In genomic region chr4:117645859-117646258, GRCm38 (mm10) we compare ENCODE assay signal across 10 mouse cellular contexts. TPM values are rescaled to one million over a fixed set of nuclear protein-coding genes. Genes with fewer than 3 reads are reported as not detected.
DNase-seq lines count a peak whose midpoint lies in the region; ATAC-seq and TF ChIP-seq lines count a peak whose summit lies in the region.
"Had no signal": no experiment of that assay in that cellular context is flagged by ENCODE, and none has a peak within 500 bp of the region (broad histone marks: within the 10 kb centered on the region; RNA-seq: fewer than 3 reads in every experiment).

No protein-coding gene starts in this region.

- H3K9me3 ChIP-seq in hindbrain, embryonic 14.5 days (ENCODE audit: control insufficient read depth, low read length): no peaks in the 10 kb centered on the region
- no peaks in the 10 kb centered on the region for H3K9me3 ChIP-seq in midbrain, embryonic 15.5 days

- no peak for TF ChIP-seq CTCF in cerebellum, adult 2 months (IDR thresholded peaks at IDR 0.05; ENCODE audit: borderline replicate concordance, insufficient read depth, low read depth, low read length)

- 0 out of 2 replicates have a peak, but pooled peaks cover 3% of the 10 kb centered on the region for H3K36me3 ChIP-seq in hindbrain, embryonic 14.5 days (replicated peaks; ENCODE audit: control insufficient read depth, insufficient read depth)
- H3K36me3 ChIP-seq in midbrain, embryonic 15.5 days (replicated peaks): no peaks in the 10 kb centered on the region

- peak overlapping the region; percentile 39 for H3K4me3 ChIP-seq in cerebellum, adult 2 months (replicated peaks; ENCODE audit: insufficient read depth, low read depth, low read length)
- H3K4me3 ChIP-seq in hindbrain, embryonic 14.5 days (replicated peaks; ENCODE audit: low read length): no peak overlapping the region
- H3K4me3 ChIP-seq in midbrain, embryonic 15.5 days: no peak overlapping the region

- H3K4me2 ChIP-seq in hindbrain, embryonic 14.5 days (replicated peaks): peak overlapping the region; percentile 42; the same call in 1 of the 2 replicates
- peak overlapping the region; percentile 35; the same call in 1 of the 2 replicates for H3K4me2 ChIP-seq in midbrain, embryonic 15.5 days

- no peaks in the 10 kb centered on the region for H3K27me3 ChIP-seq in cerebellum, adult 2 months (ENCODE audit: control insufficient read depth, insufficient read depth, low read length)
- H3K27me3 ChIP-seq in hindbrain, embryonic 14.5 days (ENCODE audit: control insufficient read depth, insufficient read depth, low read length): no peaks in the 10 kb centered on the region
- no peaks in the 10 kb centered on the region for H3K27me3 ChIP-seq in midbrain, embryonic 15.5 days (replicated peaks)

- 53% methylated on average over 2 of the region's 2 CpGs for WGBS in cerebellum, adult 2 months
- 50% methylated on average over 2 of the region's 2 CpGs for WGBS in hindbrain, embryonic 14.5 days
- WGBS in midbrain, embryonic 15.5 days: 46% methylated on average over 2 of the region's 2 CpGs

- H3K4me1 ChIP-seq in cerebellum, adult 2 months (ENCODE audit: control insufficient read depth, insufficient read depth, low read length): peaks cover 36% of the 10 kb centered on the region
- H3K4me1 ChIP-seq in hindbrain, embryonic 14.5 days (replicated peaks; ENCODE audit: control insufficient read depth, insufficient read depth, low read length): peaks cover 49% of the 10 kb centered on the region
- peaks cover 64% of the 10 kb centered on the region for H3K4me1 ChIP-seq in midbrain, embryonic 15.5 days

- ATAC-seq in hindbrain, embryonic 14.5 days (ENCODE audit: low FRiP score): peak; percentile 14; the same call in 1 of the 2 replicates
- peak; percentile 51 for ATAC-seq in midbrain, embryonic 15.5 days (replicated peaks)

- peak in 1 of 2 experiments; percentile 29 for DNase-seq in cerebellum, adult 2 months
- no peak for DNase-seq in cerebellum, postnatal 4 days (ENCODE audit: low spot score in 2 of 2)
- DNase-seq in fat pad, adult 2 months (ENCODE audit: extremely low read depth, low read depth, low spot score): peak; percentile 49
- DNase-seq in hindbrain, embryonic 14.5 days (ENCODE audit: low spot score): no peak
- DNase-seq in adrenal gland, postnatal 4 days (ENCODE audit: low spot score in 2 of 2): no peak
- DNase-seq in spleen, adult 18-20 months: no peak
- no peak for DNase-seq in right cerebral cortex, postnatal 4 days
- DNase-seq: heart, adult 18-20 months had no signal

- no peak for TF ChIP-seq POLR2A in cerebellum, adult 2 months (IDR thresholded peaks at IDR 0.05; ENCODE audit: borderline replicate concordance, insufficient read depth, low read length)

- peak overlapping the region; percentile 80 for H3K27ac ChIP-seq in cerebellum, adult 2 months (ENCODE audit: insufficient read depth, low read length)
- H3K27ac ChIP-seq in hindbrain, embryonic 14.5 days: peak overlapping the region; percentile 86
- peak overlapping the region; percentile 80 for H3K27ac ChIP-seq in midbrain, embryonic 15.5 days
- H3K27ac ChIP-seq: macrophage had no signal

- H3K9ac ChIP-seq in hindbrain, embryonic 14.5 days: peak overlapping the region; percentile 37; the same call in 1 of the 2 replicates
- no peak overlapping the region; the same call in 1 of the 2 replicates for H3K9ac ChIP-seq in midbrain, embryonic 15.5 days

RNA-seq across cellular contexts. Expression of gene Dmap1, which starts 36.2 kb away (rescaled TPM):
- 48.7 and 53.5 TPM in 2 replicates for polyA plus RNA-seq in cerebellum, adult 2 months (2012; rRNA removed)
- 82.0 and 85.4 TPM in 2 replicates for polyA plus RNA-seq in hindbrain, embryonic 14.5 days (2014; fragmentation: Nextera tagmentation; extraction: Ambion mirVana)
- 82.5 and 84.8 TPM in 2 replicates for polyA plus RNA-seq in midbrain, embryonic 15.5 days (2015; fragmentation: Nextera tagmentation; extraction: Ambion mirVana)
- total RNA-seq in adrenal gland, postnatal 4 days (2021): 10 to 100 TPM; 49.0 to 49.2 TPM
